Mouse (Mus musculus): ENCODE results near the gene Nme6. TPM values are rescaled to one million over a fixed set of nuclear protein-coding genes. Genes with fewer than 3 reads are reported as not detected.

Nme6 gene
- polyA plus RNA-seq, 1 experiment from 2014 or later: 47.5 TPM

DNA sequence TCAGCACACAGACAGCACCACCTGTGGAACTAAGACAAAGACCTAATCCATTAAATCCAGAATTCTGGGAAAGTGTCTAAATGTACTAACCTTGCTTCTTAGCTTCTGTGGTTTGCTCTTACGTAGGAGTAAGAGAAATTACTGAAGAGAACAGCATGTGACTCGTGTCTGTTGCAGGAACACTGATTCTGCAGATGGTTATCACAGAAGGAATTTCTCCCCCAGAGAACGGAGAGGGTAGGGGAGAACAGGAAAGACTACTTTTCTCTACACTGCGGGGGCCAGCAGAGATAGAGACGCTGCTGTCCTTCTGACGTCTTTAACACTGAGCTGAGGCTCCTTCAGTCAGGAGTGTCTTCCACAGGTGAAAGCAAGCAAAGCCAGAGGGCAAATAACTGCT, 16.2 kb upstream of the Nme6 start:
- ATAC-seq (replicated peaks; ENCODE audit: insufficient number of reproducible peaks, insufficient read depth, low FRiP score, low read depth): no peak

GRCm38 (mm10) chr9:109825739-109826138, 6.8 kb upstream of the Nme6 start:
- no peaks in the 10 kb centered on the region for H3K9me3 ChIP-seq (replicated peaks)
- no peaks in the 10 kb centered on the region for H3K4me1 ChIP-seq (replicated peaks)
- H3K4me2 ChIP-seq: no peak overlapping the region
- H3K27me3 ChIP-seq: no peaks in the 10 kb centered on the region
- H3K9ac ChIP-seq: no peak overlapping the region
- ATAC-seq (replicated peaks; ENCODE audit: insufficient number of reproducible peaks, insufficient read depth, low FRiP score, low read depth): no peak
- H3K4me3 ChIP-seq: no peak overlapping the region
- H3K36me3 ChIP-seq: no peaks in the 10 kb centered on the region
- no peak overlapping the region for H3K27ac ChIP-seq
- WGBS: 49% methylated on average over 4 of the region's 4 CpGs

More for the DNA sequence above, 16.2 kb upstream of the Nme6 start:
- Histone ChIP-seq H3K4me3 (no peak overlapping the region), H3K4me2 (no peak overlapping the region), H3K4me1 (replicated peaks) (peaks cover 5% of the 10 kb centered on the region; the same call in 1 of the 2 replicates), H3K27me3 (peaks cover 5% of the 10 kb centered on the region; the same call in 1 of the 2 replicates), H3K9ac (no peak overlapping the region), H3K9me3 (replicated peaks) (no peaks in the 10 kb centered on the region), H3K27ac (no peak overlapping the region), H3K36me3 (no peaks in the 10 kb centered on the region)
- 35% methylated on average over 6 of the region's 6 CpGs for WGBS

GRCm38 (mm10) chr9:109826181-109826580, 6.4 kb upstream of the Nme6 start:
- WGBS: 52% methylated on average over 5 of the region's 5 CpGs
- no peak overlapping the region for H3K4me3 ChIP-seq
- H3K36me3 ChIP-seq: no peaks in the 10 kb centered on the region
- no peaks in the 10 kb centered on the region for H3K9me3 ChIP-seq (replicated peaks)
- ATAC-seq (replicated peaks; ENCODE audit: insufficient number of reproducible peaks, insufficient read depth, low FRiP score, low read depth): no peak
- no peak overlapping the region for H3K27ac ChIP-seq
- H3K4me1 ChIP-seq (replicated peaks): no peaks in the 10 kb centered on the region
- H3K4me2 ChIP-seq: no peak overlapping the region
- no peak overlapping the region for H3K9ac ChIP-seq
- H3K27me3 ChIP-seq: no peaks in the 10 kb centered on the region

DNA sequence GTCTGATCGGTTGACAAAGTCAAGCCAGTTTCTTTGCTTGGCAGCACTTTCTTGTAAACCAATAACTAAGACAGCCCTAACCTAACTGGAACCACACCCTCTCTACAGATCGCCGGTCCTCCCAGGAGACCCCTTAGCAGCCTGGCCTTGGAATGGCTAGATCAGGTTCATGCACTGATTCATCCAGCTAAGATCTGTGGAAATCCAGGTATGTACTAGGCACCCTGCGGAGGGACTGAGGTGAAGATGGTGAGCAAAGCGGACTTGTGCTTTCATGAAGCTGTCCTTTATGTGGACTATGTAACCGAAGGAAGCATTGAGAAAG, 501 bp downstream of the Nme6 start:
- WGBS: 4% methylated on average over 6 of the region's 6 CpGs
- Histone ChIP-seq H3K4me2 (peak overlapping the region; percentile 88), H3K4me3 (peak overlapping the region; percentile 70), H3K27me3 (no peaks in the 10 kb centered on the region), H3K36me3 (peaks cover 5% of the 10 kb centered on the region), H3K9me3 (replicated peaks) (no peaks in the 10 kb centered on the region), H3K27ac (peak overlapping the region; percentile 85; the same call in 1 of the 2 replicates), H3K9ac (peak overlapping the region; percentile 76), H3K4me1 (replicated peaks) (peaks cover 9% of the 10 kb centered on the region)
- peak; percentile 26; the same call in 1 of the 2 replicates for ATAC-seq (replicated peaks; ENCODE audit: insufficient number of reproducible peaks, insufficient read depth, low FRiP score, low read depth)

DNA sequence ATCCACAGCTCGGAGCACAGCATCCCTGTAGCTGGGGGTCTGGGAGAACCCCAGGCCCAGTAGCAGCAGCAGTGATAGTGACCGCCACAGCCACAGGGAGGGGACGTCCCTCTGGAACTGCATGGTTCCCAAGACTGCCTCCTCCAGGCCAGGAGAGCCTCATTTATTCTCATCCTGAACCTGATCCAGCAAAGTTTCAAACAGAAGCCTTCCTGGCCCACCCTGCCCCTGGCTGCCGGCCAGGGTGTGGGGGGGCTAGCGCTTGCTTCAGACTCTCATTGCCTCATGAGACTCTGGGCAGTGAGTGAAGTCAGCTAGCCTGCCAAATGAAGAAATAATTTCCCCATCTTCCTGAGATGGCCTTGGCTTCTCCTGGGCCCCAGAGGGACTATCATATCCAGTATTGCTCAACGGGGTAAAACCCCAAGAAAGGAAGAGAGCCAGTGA, 16.8 kb downstream of the Nme6 start, which contains the start of gene Camp:
Camp (minus strand) TSS at position 306 of the 447 bp plus-strand sequence.
- Histone ChIP-seq H3K9ac (no peak within 1 kb of the TSS), H3K4me1 (replicated peaks) (0 out of 2 replicates have a peak, but pooled peaks cover 3% of the 10 kb centered on the region), H3K27ac (no peak within 1 kb of the TSS), H3K27me3 (no peaks in the 10 kb centered on the region), H3K4me3 (no peak within 1 kb of the TSS), H3K4me2 (no peak within 1 kb of the TSS), H3K36me3 (no peaks in the 10 kb centered on the region), H3K9me3 (replicated peaks) (no peaks in the 10 kb centered on the region)
- 0 out of 2 replicates have a peak, but pooled peaks have one; percentile 39 for ATAC-seq (replicated peaks; ENCODE audit: insufficient number of reproducible peaks, insufficient read depth, low FRiP score, low read depth)
- 43% methylated on average over 6 of the region's 6 CpGs for WGBS

DNA sequence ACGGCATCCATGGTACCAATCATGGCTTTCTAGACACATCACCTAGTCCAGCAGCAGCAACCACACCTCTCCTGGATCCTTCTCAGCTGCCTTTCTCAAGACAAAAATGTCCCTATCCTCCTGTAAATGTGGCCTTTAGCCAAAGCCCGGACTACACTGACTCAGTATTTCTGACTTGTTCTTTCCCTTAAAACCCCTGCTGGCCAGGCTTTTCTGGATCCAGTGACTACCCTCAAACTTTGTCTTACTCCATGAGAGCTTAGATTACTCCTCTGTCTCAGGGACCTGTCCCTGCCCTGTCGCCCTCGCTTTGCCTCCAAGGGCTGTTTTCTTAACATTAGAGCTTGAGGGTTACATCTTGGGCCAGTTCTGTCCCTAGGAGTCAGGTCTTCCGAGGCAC, 17.6 kb downstream of the Nme6 start:
- Histone ChIP-seq H3K4me1 (replicated peaks) (0 out of 2 replicates have a peak, but pooled peaks cover 3% of the 10 kb centered on the region), H3K27me3 (no peaks in the 10 kb centered on the region), H3K4me2 (no peak overlapping the region), H3K9me3 (replicated peaks) (no peaks in the 10 kb centered on the region), H3K27ac (no peak overlapping the region), H3K4me3 (no peak overlapping the region), H3K36me3 (no peaks in the 10 kb centered on the region), H3K9ac (no peak overlapping the region)
- ATAC-seq (replicated peaks; ENCODE audit: insufficient number of reproducible peaks, insufficient read depth, low FRiP score, low read depth): no peak
- WGBS: 81% methylated on average over 5 of the region's 5 CpGs

- Histone ChIP-seq H3K4me3 (no peak overlapping the region), H3K36me3 (no peaks in the 10 kb centered on the region), H3K9me3 (replicated peaks) (no peaks in the 10 kb centered on the region), H3K4me2 (no peak overlapping the region), H3K4me1 (replicated peaks) (0 out of 2 replicates have a peak, but pooled peaks cover 3% of the 10 kb centered on the region), H3K27ac (no peak overlapping the region), H3K27me3 (no peaks in the 10 kb centered on the region), H3K9ac (no peak overlapping the region)
- ATAC-seq (replicated peaks; ENCODE audit: insufficient number of reproducible peaks, insufficient read depth, low FRiP score, low read depth): no peak
- 88% methylated on average over 2 of the region's 2 CpGs for WGBS
Measured at GRCm38 (mm10) chr9:109854341-109854740, 21.8 kb downstream of the Nme6 start.

DNA sequence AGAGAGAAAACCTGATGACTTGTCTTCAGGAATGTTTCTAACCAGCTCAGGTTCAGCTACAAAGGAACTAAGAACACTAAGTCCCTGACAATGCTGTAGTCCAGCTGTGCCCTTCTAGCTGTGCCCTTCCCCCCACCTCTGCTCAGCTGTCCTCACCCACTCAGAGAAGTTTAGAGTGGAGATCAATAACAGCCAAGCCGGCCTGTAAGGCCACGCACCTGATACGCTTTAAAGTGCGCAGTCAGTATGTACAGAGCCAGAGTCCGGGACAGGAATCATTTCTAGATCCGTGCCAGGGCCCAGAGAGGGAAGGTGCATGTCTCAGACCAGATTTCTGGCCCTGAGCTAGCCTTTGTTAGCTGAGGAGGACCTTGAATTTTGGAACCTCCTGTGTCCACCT, 23.4 kb downstream of the Nme6 start:
- Histone ChIP-seq H3K9ac (no peak overlapping the region), H3K36me3 (no peaks in the 10 kb centered on the region), H3K4me1 (replicated peaks) (0 out of 2 replicates have a peak, but pooled peaks cover 2% of the 10 kb centered on the region), H3K4me2 (no peak overlapping the region), H3K27me3 (no peaks in the 10 kb centered on the region), H3K9me3 (replicated peaks) (no peaks in the 10 kb centered on the region), H3K27ac (no peak overlapping the region), H3K4me3 (no peak overlapping the region)
- WGBS: 54% methylated on average over 6 of the region's 6 CpGs
- no peak for ATAC-seq (replicated peaks; ENCODE audit: insufficient number of reproducible peaks, insufficient read depth, low FRiP score, low read depth)

- H3K9ac ChIP-seq: no peak overlapping the region
- ATAC-seq (replicated peaks; ENCODE audit: insufficient number of reproducible peaks, insufficient read depth, low FRiP score, low read depth): no peak
Measured at GRCm38 (mm10) chr9:109862397-109863044, 30.0 kb downstream of the Nme6 start.

GRCm38 (mm10) chr9:109863085-109863484, 30.5 kb downstream of the Nme6 start:
- H3K9ac ChIP-seq: no peak overlapping the region
- no peaks in the 10 kb centered on the region for H3K27me3 ChIP-seq
- H3K27ac ChIP-seq: no peak overlapping the region
- H3K9me3 ChIP-seq (replicated peaks): no peaks in the 10 kb centered on the region
- no peak for ATAC-seq (replicated peaks; ENCODE audit: insufficient number of reproducible peaks, insufficient read depth, low FRiP score, low read depth)
- WGBS: 14% methylated on average over 3 of the region's 3 CpGs
- peak overlapping the region; percentile 52 for H3K4me2 ChIP-seq
- H3K36me3 ChIP-seq: no peaks in the 10 kb centered on the region
- H3K4me1 ChIP-seq (replicated peaks): peaks cover 5% of the 10 kb centered on the region; the same call in 1 of the 2 replicates
- H3K4me3 ChIP-seq: no peak overlapping the region

More at GRCm38 (mm10) chr9:109862397-109863044, 30.0 kb downstream of the Nme6 start:
- no peaks in the 10 kb centered on the region for H3K27me3 ChIP-seq
- no peaks in the 10 kb centered on the region for H3K36me3 ChIP-seq
- WGBS: 10% methylated on average over 20 of the region's 20 CpGs
- H3K27ac ChIP-seq: no peak overlapping the region
- no peak overlapping the region for H3K4me3 ChIP-seq
- H3K4me1 ChIP-seq (replicated peaks): peaks cover 5% of the 10 kb centered on the region; the same call in 1 of the 2 replicates
- H3K9me3 ChIP-seq (replicated peaks): no peaks in the 10 kb centered on the region
- H3K4me2 ChIP-seq: peak overlapping the region; percentile 52

DNA sequence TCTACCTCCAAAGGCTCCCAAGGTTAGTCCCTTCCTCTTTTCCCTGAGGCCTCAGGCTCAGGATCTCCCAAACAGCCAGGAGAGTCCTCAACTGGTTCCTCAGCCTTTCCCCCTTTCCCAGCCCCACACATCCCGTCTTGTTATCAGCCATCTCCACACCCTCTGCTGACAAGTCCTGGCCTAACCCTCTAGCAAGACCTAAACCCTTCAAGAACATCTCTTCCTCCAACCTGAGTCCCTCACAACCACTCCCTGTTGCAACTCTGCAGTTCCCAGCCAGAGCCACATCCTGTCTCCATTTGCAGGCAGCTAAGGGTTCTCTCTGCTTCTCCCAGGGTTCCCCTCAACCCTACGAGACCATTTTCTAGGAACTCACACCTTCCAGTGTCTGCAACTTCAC, 33.7 kb downstream of the Nme6 start:
- Histone ChIP-seq H3K36me3 (no peaks in the 10 kb centered on the region), H3K9ac (no peak overlapping the region), H3K27me3 (no peaks in the 10 kb centered on the region), H3K4me2 (no peak overlapping the region), H3K4me3 (no peak overlapping the region), H3K9me3 (replicated peaks) (no peaks in the 10 kb centered on the region), H3K27ac (no peak overlapping the region), H3K4me1 (replicated peaks) (peaks cover 5% of the 10 kb centered on the region; the same call in 1 of the 2 replicates)
- WGBS: 27% methylated on average over 2 of the region's 2 CpGs
- ATAC-seq (replicated peaks; ENCODE audit: insufficient number of reproducible peaks, insufficient read depth, low FRiP score, low read depth): no peak
